Mouse (Mus musculus) erythroblast, embryonic 14.5 days (primary cell): ENCODE measurements around the gene Clec2i. TPM values are rescaled to one million over a fixed set of nuclear protein-coding genes. Genes with fewer than 3 reads are reported as not detected.
"Not testable (repeated sequence)": the region's sequence is repeated elsewhere in the genome, so short reads cannot be mapped to it uniquely, and the experiment has no call there.

Experiments used
- H3K27me3 ChIP-seq: 2 replicates; pipeline ENCODE4 v1.6.1; 2012; ENCODE audit warnings: inconsistent platforms; ENCODE audit not compliant: control insufficient read depth
- H3K36me3 ChIP-seq: 2 replicates; pipeline ENCODE4 v1.6.1; 2012; ENCODE audit warnings: mild to moderate bottlenecking, inconsistent platforms; ENCODE audit not compliant: control insufficient read depth
- H3K4me1 ChIP-seq: 2 replicates; pipeline ENCODE4 v1.6.1; 2012; ENCODE audit warnings: inconsistent platforms; ENCODE audit not compliant: control insufficient read depth
- H3K4me3 ChIP-seq: replicated peaks from 2 replicates; pipeline ENCODE3; 2012; ENCODE audit warnings: moderate library complexity, mild to moderate bottlenecking, inconsistent platforms
- H3K9me3 ChIP-seq: 2 replicates; pipeline ENCODE4 v1.6.1; 2012; ENCODE audit warnings: low read length, inconsistent platforms, mixed read lengths; ENCODE audit not compliant: control insufficient read depth
- GATA1 ChIP-seq: IDR thresholded peaks from 2 replicates; pipeline ENCODE4 v1.6.1; 2012; ENCODE audit warnings: low read length, inconsistent platforms, mixed read lengths
- TAL1 ChIP-seq: IDR thresholded peaks from 3 replicates; pipeline ENCODE4 v1.6.1; 2012; ENCODE audit warnings: low read length, inconsistent platforms, mixed read lengths
- polyA plus RNA-seq: library from polyadenylated mRNA; stranded (reverse); fragments of >175 nt; gene quantifications from 2 replicates; pipeline ENCODE4 v1.2.3, GENCODE M21; 2012

Clec2i gene
- polyA plus RNA-seq = not detected in 2 replicates

- H3K27me3 ChIP-seq, H3K4me1 ChIP-seq, H3K9me3 ChIP-seq, H3K4me3 ChIP-seq, H3K36me3 ChIP-seq: not testable (repeated sequence)
Measured at GRCm38 (mm10) chr6:128887091-128887790, at the start of gene Clec2i. Gene Clec2i (plus strand): TSS chr6:128887588.

GRCm38 (mm10) chr6:128838342-128839265, 48.8 kb upstream of the Clec2i start:
- no peaks in the 10 kb centered on the region for H3K9me3 ChIP-seq
- TF ChIP-seq TAL1 = no peak
- TF ChIP-seq GATA1 = no peak
- H3K4me1 ChIP-seq = peaks cover 56% of the 10 kb centered on the region
- H3K4me3 ChIP-seq = peak overlapping the region; percentile 77
- H3K27me3 ChIP-seq = peaks cover 4% of the 10 kb centered on the region
- H3K36me3 ChIP-seq = no peaks in the 10 kb centered on the region

GRCm38 (mm10) chr6:128839266-128839771, 48.1 kb upstream of the Clec2i start:
- Histone ChIP-seq H3K4me3 (peak overlapping the region; percentile 77), H3K27me3 (peaks cover 4% of the 10 kb centered on the region), H3K36me3 (no peaks in the 10 kb centered on the region), H3K9me3 (no peaks in the 10 kb centered on the region), H3K4me1 (peaks cover 62% of the 10 kb centered on the region)
- TF ChIP-seq TAL1 = no peak
- no peak for TF ChIP-seq GATA1

- peaks cover 4% of the 10 kb centered on the region for H3K27me3 ChIP-seq
- peaks cover 66% of the 10 kb centered on the region for H3K4me1 ChIP-seq
- H3K9me3 ChIP-seq = no peaks in the 10 kb centered on the region
- peak overlapping the region; percentile 77 for H3K4me3 ChIP-seq
- no peaks in the 10 kb centered on the region for H3K36me3 ChIP-seq
- TF ChIP-seq GATA1 = no peak
- TF ChIP-seq TAL1 = no peak
Measured at GRCm38 (mm10) chr6:128839921-128840320, 47.5 kb upstream of the Clec2i start.

- peaks cover 67% of the 10 kb centered on the region for H3K4me1 ChIP-seq
- not testable (repeated sequence) for H3K36me3 ChIP-seq, H3K27me3 ChIP-seq, H3K9me3 ChIP-seq, H3K4me3 ChIP-seq
Measured at GRCm38 (mm10) chr6:128840669-128841068, 46.7 kb upstream of the Clec2i start.

- H3K36me3 ChIP-seq = no peaks in the 10 kb centered on the region
- no peaks in the 10 kb centered on the region for H3K9me3 ChIP-seq
- H3K27me3 ChIP-seq = peaks cover 4% of the 10 kb centered on the region
- H3K4me1 ChIP-seq = peaks cover 67% of the 10 kb centered on the region
- peak overlapping the region; percentile 80 for H3K4me3 ChIP-seq
- TF ChIP-seq GATA1 (no peak), TAL1 (no peak)
Measured at GRCm38 (mm10) chr6:128841327-128842089, 45.9 kb upstream of the Clec2i start.

- TF ChIP-seq GATA1 (no peak), TAL1 (no peak)
- Histone ChIP-seq H3K9me3 (no peaks in the 10 kb centered on the region), H3K4me1 (peaks cover 65% of the 10 kb centered on the region), H3K27me3 (peaks cover 4% of the 10 kb centered on the region), H3K36me3 (no peaks in the 10 kb centered on the region), H3K4me3 (peak overlapping the region; percentile 80)
Measured at GRCm38 (mm10) chr6:128842356-128842944, 44.9 kb upstream of the Clec2i start.

GRCm38 (mm10) chr6:128842945-128843478, 44.4 kb upstream of the Clec2i start:
- H3K27me3 ChIP-seq = peaks cover 4% of the 10 kb centered on the region
- no peak for TF ChIP-seq TAL1
- no peak for TF ChIP-seq GATA1
- H3K4me1 ChIP-seq = peaks cover 59% of the 10 kb centered on the region
- peak overlapping the region; percentile 80 for H3K4me3 ChIP-seq
- no peaks in the 10 kb centered on the region for H3K36me3 ChIP-seq
- H3K9me3 ChIP-seq = no peaks in the 10 kb centered on the region
